Mouse (Mus musculus) heart, postnatal 0 days (tissue): ENCODE measurements around the gene Atp1a4.

Experiments used
- CTCF ChIP-seq: IDR thresholded peaks from 2 replicates; pipeline ENCODE4 v1.5.1; 2016; ENCODE audit warnings: antibody characterized with exemption, control low read depth, low read depth
- EP300 ChIP-seq: IDR thresholded peaks from 2 replicates; pipeline ENCODE4 v1.6.1; 2016; ENCODE audit warnings: antibody characterized with exemption, low read depth

GRCm38 (mm10) chr1:172261477-172262078 is 3.4 kb upstream of the Atp1a4 start, which contains the start of gene Igsf8:
- TF ChIP-seq CTCF (no peak), EP300 (no peak)
